Mouse (Mus musculus) T-helper 2 cell (primary cell): ENCODE measurements around the gene Mrps2.
"Not testable (repeated sequence)": the region's sequence is repeated elsewhere in the genome, so short reads cannot be mapped to it uniquely, and the experiment has no call there.

ENCODE experiments used
- in situ Hi-C: fragments of 300-600 bp; cut with MboI, MseI; formaldehyde crosslinking; loops from one replicate; pipeline ENCODE4 v1.15.1; 2025; ENCODE audit warnings: high pct_unique_total_duplicates

The Mrps2 gene

GRCm38 (mm10) chr2:28472011-28472410, 4.1 kb downstream of the Mrps2 start:
- in situ Hi-C loops, result not testable (repeated sequence)

GRCm38 (mm10) chr2:28477993-28478392, 10.1 kb downstream of the Mrps2 start:
- in situ Hi-C loops, result not testable (repeated sequence)

GRCm38 (mm10) chr2:28479208-28480204, 11.6 kb downstream of the Mrps2 start:
- in situ Hi-C loops, result no loop called here

GRCm38 (mm10) chr2:28483861-28484260, 16.0 kb downstream of the Mrps2 start:
- in situ Hi-C loops, result no loop called here

GRCm38 (mm10) chr2:28494521-28494920, 26.7 kb downstream of the Mrps2 start:
- in situ Hi-C loops, result no loop called here

GRCm38 (mm10) chr2:28495207-28495756, 27.4 kb downstream of the Mrps2 start:
- in situ Hi-C loops, result no loop called here

GRCm38 (mm10) chr2:28495801-28496595, 28.1 kb downstream of the Mrps2 start:
- in situ Hi-C loops, result no loop called here

- in situ Hi-C loops, result no loop called here
These were observed 28.8 kb downstream of the Mrps2 start, which contains the start of gene Gbgt1 for GRCm38 (mm10) chr2:28496671-28497070. TSS of gene Gbgt1 (plus strand) at chr2:28496891.

GRCm38 (mm10) chr2:28497561-28497960, 29.7 kb downstream of the Mrps2 start:
- in situ Hi-C loops, result no loop called here

- in situ Hi-C loops, result no loop called here
These were observed 30.6 kb downstream of the Mrps2 start for GRCm38 (mm10) chr2:28498431-28498830.

- in situ Hi-C loops, result no loop called here
These were observed 35.1 kb downstream of the Mrps2 start for GRCm38 (mm10) chr2:28502987-28503386.

- in situ Hi-C loops, result no loop called here
These were observed 36.8 kb downstream of the Mrps2 start for GRCm38 (mm10) chr2:28504676-28505075.

GRCm38 (mm10) chr2:28505795-28506194, 37.9 kb downstream of the Mrps2 start, which contains the start of gene Gm10134:
TSS of gene Gm10134 (plus strand) at chr2:28506095.
- in situ Hi-C loops, result no loop called here

- in situ Hi-C loops, result no loop called here
These were observed 38.4 kb downstream of the Mrps2 start for GRCm38 (mm10) chr2:28506291-28506690.

- in situ Hi-C loops, result loop anchor here (5.0 kb wide), 1 partner anchor 36 kb away; no protein-coding TSS in a partner anchor
These were observed 43.7 kb downstream of the Mrps2 start for GRCm38 (mm10) chr2:28511600-28511999.

- in situ Hi-C loops, result loop anchor here (5.0 kb wide), 1 partner anchor 34 kb away; no protein-coding TSS in a partner anchor
These were observed 45.0 kb downstream of the Mrps2 start, which contains the start of gene Ralgds for GRCm38 (mm10) chr2:28512798-28513401. TSS of gene Ralgds (plus strand) at chr2:28513125.

GRCm38 (mm10) chr2:28513431-28514370, 45.8 kb downstream of the Mrps2 start:
- in situ Hi-C loops, result loop anchor here (5.0 kb wide), 1 partner anchor 34 kb away; no protein-coding TSS in a partner anchor

- in situ Hi-C loops, result loop anchor here (5.0 kb wide), 1 partner anchor 33 kb away; no protein-coding TSS in a partner anchor
These were observed 46.6 kb downstream of the Mrps2 start for GRCm38 (mm10) chr2:28514489-28514888.

- in situ Hi-C loops, result no loop called here
These were observed 49.5 kb downstream of the Mrps2 start for GRCm38 (mm10) chr2:28517206-28517909.
